Mouse (Mus musculus): ENCODE data around the gene Ube2g2. TPM values are rescaled to one million over a fixed set of nuclear protein-coding genes. Genes with fewer than 3 reads are reported as not detected.
A peak's percentile ranks its signal among the peaks of the same experiment; 100 is the strongest.

Gene Ube2g2
- polyA plus RNA-seq, 1 experiment from 2014 or later, result 96.0 TPM

DNA sequence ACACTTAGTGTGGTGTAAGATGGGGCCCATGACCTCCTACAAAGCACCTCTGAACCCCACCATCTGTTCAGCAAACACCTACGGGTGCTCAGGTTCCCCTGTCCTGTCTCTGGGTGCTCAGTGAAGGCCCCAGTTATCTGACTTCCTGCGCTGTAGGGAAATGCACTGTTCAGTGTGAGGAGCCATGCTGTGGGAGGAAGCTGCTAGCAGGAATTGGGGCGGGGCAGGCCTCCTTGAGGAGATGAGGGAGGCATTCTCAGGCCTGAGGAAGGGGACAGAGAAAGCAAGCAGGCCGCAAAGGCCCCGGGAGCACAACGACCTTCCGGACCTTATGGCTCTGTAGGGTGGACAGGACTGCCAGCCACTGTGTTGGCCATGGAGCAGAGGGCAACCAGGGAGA is 33.0 kb upstream of the Ube2g2 start:
- no peak overlapping the region for H3K4me2 ChIP-seq (replicated peaks)
- WGBS, result 79% methylated on average over 7 of the region's 7 CpGs
- no peak overlapping the region for H3K27ac ChIP-seq
- no peaks in the 10 kb centered on the region for H3K27me3 ChIP-seq
- no peak overlapping the region for H3K4me3 ChIP-seq
- H3K36me3 ChIP-seq, result peaks cover 79% of the 10 kb centered on the region
- H3K9me3 ChIP-seq, result no peaks in the 10 kb centered on the region
- ATAC-seq (ENCODE audit: low FRiP score, low read depth), result no peak
- no peak overlapping the region for H3K9ac ChIP-seq
- no peaks in the 10 kb centered on the region; the same call in 1 of the 2 replicates for H3K4me1 ChIP-seq

DNA sequence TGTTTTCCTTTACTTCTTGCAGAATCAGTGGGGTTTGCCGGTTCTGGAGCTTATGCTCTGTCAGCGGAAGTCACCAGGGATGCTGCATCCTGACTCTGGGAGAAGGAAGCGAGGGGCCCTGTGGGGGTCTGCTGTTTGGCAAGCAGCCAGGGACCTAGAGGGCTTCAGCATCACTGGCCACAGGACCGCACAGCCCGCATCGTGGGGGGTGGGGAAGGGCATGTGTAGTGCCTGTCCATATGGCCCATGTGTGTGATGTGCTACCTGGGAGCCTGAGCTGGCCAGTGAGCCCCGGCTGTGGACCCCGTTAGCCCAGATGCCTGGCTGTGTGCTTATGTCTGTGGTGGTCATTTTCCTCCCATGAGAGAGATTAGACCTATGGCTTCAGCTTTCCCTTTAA is 32.3 kb upstream of the Ube2g2 start:
- H3K27ac ChIP-seq, result no peak overlapping the region

DNA sequence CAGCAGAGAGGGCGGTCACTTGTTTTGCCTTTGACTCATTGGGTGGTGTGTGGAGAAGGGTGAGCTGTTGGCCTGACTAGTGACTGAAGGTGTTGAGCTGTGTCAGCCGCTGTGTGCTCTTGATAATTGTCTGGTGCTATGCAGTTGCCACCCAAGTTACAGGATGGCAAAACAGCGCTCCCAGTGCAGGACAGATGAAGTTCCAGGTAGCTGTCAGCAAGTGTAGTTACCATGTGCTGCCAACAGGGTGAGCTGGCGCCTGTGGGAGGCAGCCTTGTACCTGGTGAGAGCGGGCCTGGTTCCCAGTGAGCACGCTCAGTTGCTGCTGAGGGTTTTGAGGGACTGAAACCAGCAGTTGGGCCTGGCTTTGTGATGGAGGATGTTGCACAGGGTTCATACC is 31.3 kb upstream of the Ube2g2 start:
- peak; percentile 48; the same call in 1 of the 2 replicates for ATAC-seq (ENCODE audit: low FRiP score, low read depth)

More for the DNA sequence above, 32.3 kb upstream of the Ube2g2 start:
- WGBS, result 77% methylated on average over 8 of the region's 8 CpGs
- H3K4me1 ChIP-seq, result no peaks in the 10 kb centered on the region; the same call in 1 of the 2 replicates
- no peaks in the 10 kb centered on the region for H3K27me3 ChIP-seq
- H3K9me3 ChIP-seq, result no peaks in the 10 kb centered on the region
- no peak overlapping the region for H3K4me3 ChIP-seq
- H3K4me2 ChIP-seq (replicated peaks), result no peak overlapping the region
- no peak overlapping the region for H3K9ac ChIP-seq
- ATAC-seq (ENCODE audit: low FRiP score, low read depth), result no peak
- peaks cover 86% of the 10 kb centered on the region for H3K36me3 ChIP-seq

DNA sequence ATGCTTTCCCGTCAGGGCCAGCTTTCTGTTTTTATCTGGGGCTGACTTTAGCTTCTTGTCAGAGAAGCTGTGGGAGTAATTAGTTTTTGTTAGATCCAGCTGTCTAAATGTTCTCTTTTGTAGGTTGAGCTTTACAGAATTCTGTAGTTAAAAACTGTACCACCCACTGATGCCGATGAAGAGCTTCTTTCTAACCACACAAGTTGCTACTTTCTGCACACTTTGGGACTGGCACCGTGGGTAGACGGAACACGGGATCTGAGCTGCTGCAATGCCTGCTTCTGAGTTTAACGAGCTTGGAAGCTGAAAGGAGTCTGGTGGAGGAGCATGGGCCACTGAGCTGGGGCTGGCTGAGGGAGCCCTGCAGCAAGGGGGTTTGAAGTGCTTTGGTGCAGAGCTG is 30.5 kb upstream of the Ube2g2 start:
- H3K4me3 ChIP-seq, result no peak overlapping the region
- no peak overlapping the region for H3K9ac ChIP-seq
- no peaks in the 10 kb centered on the region; the same call in 1 of the 2 replicates for H3K4me1 ChIP-seq
- no peak overlapping the region for H3K4me2 ChIP-seq (replicated peaks)
- no peaks in the 10 kb centered on the region for H3K27me3 ChIP-seq
- no peak overlapping the region for H3K27ac ChIP-seq
- no peaks in the 10 kb centered on the region for H3K9me3 ChIP-seq
- peaks cover 97% of the 10 kb centered on the region for H3K36me3 ChIP-seq
- no peak for ATAC-seq (ENCODE audit: low FRiP score, low read depth)
- WGBS, result 59% methylated on average over 6 of the region's 6 CpGs

More for the DNA sequence above, 31.3 kb upstream of the Ube2g2 start:
- H3K9me3 ChIP-seq, result no peaks in the 10 kb centered on the region
- 45% methylated on average over 6 of the region's 6 CpGs for WGBS
- no peaks in the 10 kb centered on the region; the same call in 1 of the 2 replicates for H3K4me1 ChIP-seq
- H3K9ac ChIP-seq, result no peak overlapping the region
- no peak overlapping the region for H3K27ac ChIP-seq
- H3K4me3 ChIP-seq, result no peak overlapping the region
- H3K27me3 ChIP-seq, result no peaks in the 10 kb centered on the region
- H3K36me3 ChIP-seq, result peaks cover 95% of the 10 kb centered on the region
- no peak overlapping the region for H3K4me2 ChIP-seq (replicated peaks)

DNA sequence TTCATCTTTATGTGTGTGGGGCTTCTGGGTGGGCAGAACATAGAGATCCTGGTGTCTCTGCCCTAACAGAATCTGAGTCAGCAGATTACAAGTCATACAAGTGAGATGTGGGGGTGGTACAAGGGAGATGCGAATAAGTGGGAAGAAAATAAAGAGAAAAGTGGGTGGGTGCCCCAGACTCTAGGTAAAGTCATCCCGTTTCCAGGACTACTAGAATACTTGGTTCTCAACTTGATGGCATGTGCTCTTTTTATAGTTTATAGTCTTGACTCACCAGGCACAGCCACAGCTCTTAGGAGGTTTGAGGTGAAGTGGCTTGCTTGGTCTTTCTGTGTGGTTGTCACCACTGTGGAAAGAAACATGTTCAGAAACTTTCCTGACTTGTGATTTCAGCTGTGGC is 26.0 kb upstream of the Ube2g2 start:
- no peaks in the 10 kb centered on the region for H3K9me3 ChIP-seq
- H3K4me1 ChIP-seq, result no peaks in the 10 kb centered on the region
- H3K9ac ChIP-seq, result no peak overlapping the region; the same call in 1 of the 2 replicates
- H3K27ac ChIP-seq, result no peak overlapping the region
- no peaks in the 10 kb centered on the region for H3K27me3 ChIP-seq
- peaks cover 83% of the 10 kb centered on the region for H3K36me3 ChIP-seq
- ATAC-seq (ENCODE audit: low FRiP score, low read depth), result no peak
- no peak overlapping the region for H3K4me3 ChIP-seq
- no peak overlapping the region for H3K4me2 ChIP-seq (replicated peaks)
- WGBS, result 91% methylated on average over 2 of the region's 2 CpGs

DNA sequence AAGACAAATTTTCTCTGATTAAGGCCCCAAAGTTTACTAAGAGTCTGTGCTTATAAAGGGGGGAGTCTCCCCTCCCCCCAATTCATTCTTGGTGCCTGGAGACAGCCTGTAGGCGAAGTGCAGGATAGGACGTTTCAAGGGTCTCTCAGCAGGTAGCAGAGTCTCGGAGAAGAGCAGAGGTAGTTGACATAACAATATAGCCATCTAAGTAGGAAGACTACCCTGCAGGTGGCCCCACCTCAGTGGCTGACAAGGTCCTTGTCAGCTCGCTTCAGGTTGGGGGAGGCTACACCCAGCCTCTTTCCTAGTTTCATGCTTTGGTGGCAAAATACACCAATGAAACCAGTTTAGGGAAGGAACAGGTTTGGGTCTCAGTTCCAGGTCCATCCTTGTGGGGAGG is 19.1 kb upstream of the Ube2g2 start:
- no peak for ATAC-seq (ENCODE audit: low FRiP score, low read depth)
- Histone ChIP-seq H3K9me3 (no peaks in the 10 kb centered on the region; the same call in 1 of the 2 replicates), H3K4me1 (peaks cover 24% of the 10 kb centered on the region), H3K36me3 (peaks cover 24% of the 10 kb centered on the region), H3K4me2 (replicated peaks) (no peak overlapping the region), H3K4me3 (no peak overlapping the region), H3K9ac (no peak overlapping the region), H3K27ac (no peak overlapping the region), H3K27me3 (no peaks in the 10 kb centered on the region)
- 62% methylated on average over 4 of the region's 4 CpGs for WGBS

DNA sequence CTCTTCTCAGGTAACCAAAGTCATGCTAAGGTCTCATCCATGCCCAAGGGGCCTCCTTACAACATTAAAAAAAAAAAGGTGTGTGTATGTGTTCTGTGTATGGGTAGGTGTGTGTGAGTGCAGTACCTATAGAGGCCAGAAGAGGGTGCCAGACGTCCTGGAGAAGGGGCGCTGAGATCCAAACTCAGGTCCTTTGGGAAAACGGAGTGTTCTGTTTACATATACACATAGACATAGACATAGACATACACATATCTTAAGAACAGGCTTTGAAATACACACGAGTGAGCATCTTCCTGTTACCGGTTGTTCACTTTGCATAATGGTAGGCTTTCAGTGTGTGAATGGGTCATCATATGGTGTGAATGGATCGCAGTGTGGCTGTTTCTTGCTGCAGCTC is 18.0 kb upstream of the Ube2g2 start:
- no peak overlapping the region for H3K9ac ChIP-seq
- no peak overlapping the region for H3K4me3 ChIP-seq
- no peak overlapping the region for H3K4me2 ChIP-seq (replicated peaks)
- no peaks in the 10 kb centered on the region; the same call in 1 of the 2 replicates for H3K9me3 ChIP-seq
- H3K36me3 ChIP-seq, result peaks cover 21% of the 10 kb centered on the region
- ATAC-seq (ENCODE audit: low FRiP score, low read depth), result no peak
- H3K4me1 ChIP-seq, result peaks cover 25% of the 10 kb centered on the region
- WGBS, result 91% methylated on average over 6 of the region's 6 CpGs
- no peak overlapping the region for H3K27ac ChIP-seq
- H3K27me3 ChIP-seq, result no peaks in the 10 kb centered on the region

DNA sequence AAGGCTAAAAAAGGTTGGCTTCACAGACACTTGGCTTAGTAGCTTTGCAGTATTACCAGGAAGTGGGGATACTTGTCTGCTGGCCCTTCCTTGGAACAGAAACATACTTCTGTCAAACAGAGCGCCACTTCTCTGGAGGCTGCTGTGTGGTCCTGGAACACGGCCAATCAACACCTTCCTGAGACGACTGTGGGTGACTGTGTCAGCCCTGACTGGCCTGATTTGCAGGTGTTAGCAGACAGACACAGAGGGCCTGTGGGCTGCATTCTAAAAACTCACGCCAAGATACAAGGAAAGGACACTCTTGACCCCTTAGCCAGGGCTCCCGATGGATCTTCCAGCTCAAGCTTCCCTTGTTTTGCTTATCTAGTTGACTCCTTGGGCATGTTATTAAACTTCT is 17.1 kb upstream of the Ube2g2 start:
- Histone ChIP-seq H3K9me3 (no peaks in the 10 kb centered on the region; the same call in 1 of the 2 replicates), H3K4me1 (peaks cover 25% of the 10 kb centered on the region), H3K27ac (peak overlapping the region; percentile 94), H3K9ac (no peak overlapping the region), H3K4me2 (replicated peaks) (no peak overlapping the region), H3K4me3 (no peak overlapping the region), H3K36me3 (peaks cover 20% of the 10 kb centered on the region), H3K27me3 (no peaks in the 10 kb centered on the region)
- 73% methylated on average over 5 of the region's 5 CpGs for WGBS
- no peak for ATAC-seq (ENCODE audit: low FRiP score, low read depth)

DNA sequence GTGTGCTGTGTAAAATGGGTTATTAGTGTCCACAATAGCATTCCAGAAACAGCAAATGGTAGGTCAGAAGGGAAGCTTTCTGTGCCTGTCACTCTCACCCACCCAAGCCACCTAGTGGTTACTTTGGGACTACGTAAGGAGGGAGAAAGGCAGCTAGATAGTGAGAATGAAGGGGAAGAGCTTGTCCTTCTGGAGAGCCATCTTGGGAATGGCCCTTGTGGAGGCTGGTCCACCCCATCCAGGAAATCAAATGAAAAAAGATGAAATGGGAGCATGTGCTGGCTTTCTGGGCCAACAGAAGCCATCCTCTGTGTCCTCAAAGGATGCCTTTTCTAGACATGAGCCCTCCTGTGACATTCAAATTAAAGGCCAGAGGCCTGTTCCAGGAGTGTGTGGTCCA is 16.7 kb upstream of the Ube2g2 start:
- peak; percentile 4; the same call in 1 of the 2 replicates for ATAC-seq (ENCODE audit: low FRiP score, low read depth)
- Histone ChIP-seq H3K4me2 (replicated peaks) (peak overlapping the region; percentile 95), H3K9ac (peak overlapping the region; percentile 87; the same call in 1 of the 2 replicates)

DNA sequence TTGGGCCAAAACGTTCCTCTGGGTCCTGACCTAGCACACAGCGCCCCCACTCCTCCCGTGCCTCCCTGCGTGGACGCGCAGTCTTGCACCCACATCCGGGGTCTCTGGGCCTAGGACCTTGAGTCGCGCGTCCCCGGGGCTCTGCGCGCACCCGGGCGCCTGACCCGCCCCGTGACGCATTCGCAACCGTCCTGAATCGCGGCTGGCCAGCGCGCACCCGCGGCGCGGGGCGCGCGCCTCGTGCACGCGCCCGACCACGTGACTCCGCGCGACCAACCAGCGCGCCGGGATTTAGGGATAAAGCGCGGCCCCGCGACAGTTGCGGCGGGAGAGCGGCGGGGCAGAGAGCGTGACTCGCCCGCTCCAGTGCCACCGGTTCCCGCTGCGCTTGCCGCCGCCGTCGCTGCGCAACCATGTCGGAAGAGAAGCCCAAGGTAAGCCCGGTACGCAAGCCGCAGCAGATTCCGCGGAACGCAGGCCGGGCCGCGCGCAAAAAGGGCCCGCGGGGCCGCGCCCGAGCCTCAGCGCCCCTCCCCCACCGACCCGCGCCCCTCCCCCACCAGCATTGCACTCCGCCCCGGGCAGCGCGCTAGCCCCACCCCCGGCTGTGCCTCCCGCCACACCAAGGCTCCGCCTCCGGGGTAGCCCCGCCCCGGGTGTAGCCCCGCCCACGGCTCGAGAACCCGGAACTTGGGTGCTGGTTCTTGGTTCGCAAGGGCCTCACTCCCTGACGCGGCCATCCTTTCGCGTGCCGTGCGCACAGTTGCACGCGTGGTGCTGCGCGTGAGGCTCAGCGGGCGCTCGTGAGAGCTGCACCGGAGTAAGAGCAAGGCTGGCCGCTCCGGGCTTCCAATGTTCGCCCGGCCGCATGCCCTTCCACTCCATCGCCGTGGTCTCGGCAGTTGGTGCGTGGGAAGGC is 15.9 kb upstream of the Ube2g2 start, which contains the start of the genes Sumo3 and Gm49325:
Gene Sumo3, plus strand, starts transcription at position 190 of the 919 bp plus-strand sequence.
Gene Gm49325, plus strand, starts transcription at position 290 of the 919 bp plus-strand sequence.
- Histone ChIP-seq H3K27me3 (no peaks in the 10 kb centered on the region), H3K9ac (peak within 1 kb of the TSS; percentile 87), H3K9me3 (no peaks in the 10 kb centered on the region; the same call in 1 of the 2 replicates), H3K4me1 (peaks cover 29% of the 10 kb centered on the region), H3K4me3 (peak within 1 kb of the TSS; percentile 76), H3K27ac (peak within 1 kb of the TSS; percentile 94), H3K36me3 (peaks cover 32% of the 10 kb centered on the region), H3K4me2 (replicated peaks) (peak within 1 kb of the TSS; percentile 95)
- ATAC-seq (ENCODE audit: low FRiP score, low read depth), result peak; percentile 87
- 2% methylated on average over 101 of the region's 119 CpGs for WGBS

More for the DNA sequence above, 16.7 kb upstream of the Ube2g2 start:
- no peaks in the 10 kb centered on the region; the same call in 1 of the 2 replicates for H3K9me3 ChIP-seq
- H3K4me1 ChIP-seq, result peaks cover 27% of the 10 kb centered on the region
- H3K27me3 ChIP-seq, result no peaks in the 10 kb centered on the region
- WGBS, result 42% methylated on average over 1 of the region's 1 CpGs
- peak overlapping the region; percentile 76 for H3K4me3 ChIP-seq
- H3K36me3 ChIP-seq, result peaks cover 24% of the 10 kb centered on the region
- H3K27ac ChIP-seq, result peak overlapping the region; percentile 94

DNA sequence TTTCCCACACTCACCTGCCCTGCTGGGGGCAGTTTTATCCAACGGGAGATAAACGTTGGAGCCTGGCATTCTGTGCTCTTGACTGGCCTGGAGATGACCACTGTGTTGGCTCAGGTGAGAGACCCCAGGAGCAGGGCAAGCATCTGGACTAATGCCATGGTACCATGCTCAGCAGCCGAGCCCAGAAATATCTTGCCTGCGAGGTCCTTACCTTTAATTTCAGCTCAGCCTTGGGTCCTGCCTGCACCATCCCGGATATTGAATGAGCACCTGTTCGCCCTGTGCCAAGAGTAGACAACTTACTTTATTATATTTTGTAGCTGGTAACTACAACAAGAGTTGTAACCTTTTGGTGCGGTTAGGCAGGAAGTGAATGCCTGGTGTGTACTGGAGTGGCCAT is 15.2 kb upstream of the Ube2g2 start:
- Histone ChIP-seq H3K9me3 (no peaks in the 10 kb centered on the region; the same call in 1 of the 2 replicates), H3K27ac (peak overlapping the region; percentile 94), H3K4me2 (replicated peaks) (peak overlapping the region; percentile 95), H3K4me1 (peaks cover 29% of the 10 kb centered on the region), H3K36me3 (peaks cover 39% of the 10 kb centered on the region), H3K4me3 (peak overlapping the region; percentile 76), H3K27me3 (no peaks in the 10 kb centered on the region), H3K9ac (peak overlapping the region; percentile 87)
- WGBS, result 42% methylated on average over 7 of the region's 7 CpGs
- peak; percentile 10; the same call in 1 of the 2 replicates for ATAC-seq (ENCODE audit: low FRiP score, low read depth)

DNA sequence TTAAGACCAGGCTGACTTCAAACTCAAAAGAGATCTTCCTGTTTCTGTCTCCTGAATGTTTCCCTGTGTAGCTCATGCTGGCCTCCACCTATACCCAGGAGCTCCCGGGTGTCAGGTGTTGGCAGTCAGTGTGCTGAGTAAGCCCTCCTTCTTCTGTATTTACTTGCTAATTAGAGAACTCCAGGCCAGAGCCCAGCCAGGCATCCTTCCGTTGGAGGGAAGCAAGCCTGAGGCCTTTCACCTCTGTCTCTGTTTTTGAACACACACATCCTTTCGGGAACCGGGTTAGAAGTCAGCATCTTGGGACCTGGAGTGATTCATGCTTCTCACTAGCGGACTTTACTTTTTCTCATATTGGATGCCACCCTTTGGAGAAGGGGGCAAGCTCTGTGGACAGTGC is 14.6 kb upstream of the Ube2g2 start:
- Histone ChIP-seq H3K4me2 (replicated peaks) (peak overlapping the region; percentile 95), H3K9ac (no peak overlapping the region), H3K27ac (no peak overlapping the region), H3K36me3 (peaks cover 45% of the 10 kb centered on the region), H3K9me3 (no peaks in the 10 kb centered on the region; the same call in 1 of the 2 replicates), H3K4me3 (peak overlapping the region; percentile 76), H3K27me3 (no peaks in the 10 kb centered on the region), H3K4me1 (peaks cover 29% of the 10 kb centered on the region)
- 76% methylated on average over 5 of the region's 5 CpGs for WGBS
- no peak for ATAC-seq (ENCODE audit: low FRiP score, low read depth)
